Mouse (Mus musculus): ENCODE results near the gene Vmn1r205. TPM values are rescaled to one million over a fixed set of nuclear protein-coding genes. Genes with fewer than 3 reads are reported as not detected.
"Not testable (repeated sequence)": the region's sequence is repeated elsewhere in the genome, so short reads cannot be mapped to it uniquely, and the experiment has no call there.

The Vmn1r205 gene
- polyA plus RNA-seq (2017; shearing (Covaris generic)) = not detected

DNA sequence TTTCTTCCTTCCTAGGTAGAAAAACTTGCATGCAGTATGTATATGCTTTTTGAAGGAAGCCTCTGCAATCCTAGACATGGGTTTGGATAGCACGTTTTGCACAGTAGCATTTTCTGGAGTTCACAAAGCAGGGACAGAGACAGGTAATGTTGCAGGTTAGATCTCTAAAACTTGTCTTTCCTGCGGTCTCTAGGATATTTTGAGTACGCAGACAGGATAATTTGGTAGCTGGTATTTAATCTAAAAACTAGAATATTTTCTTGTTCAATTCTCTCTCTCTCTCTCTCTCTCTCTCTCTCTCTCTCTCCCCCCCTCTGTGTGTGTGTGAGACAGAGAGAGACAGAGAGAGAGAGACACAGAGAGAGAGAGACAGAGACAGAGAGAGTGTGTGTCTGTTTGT is at the start of gene Vmn1r205:
Vmn1r205 (minus strand) TSS at position 101 of the 400 bp plus-strand sequence.
- ATAC-seq = no peak

- ATAC-seq = not testable (repeated sequence)
These were observed 31.4 kb upstream of the Vmn1r205 start, which contains the start of gene Vmn1r206 for GRCm38 (mm10) chr13:22624151-22624550. Gene Vmn1r206 (minus strand): TSS chr13:22624251.

- not testable (repeated sequence) for ATAC-seq
These were observed 9.5 kb downstream of the Vmn1r205 start for GRCm38 (mm10) chr13:22583336-22583735.

- ATAC-seq = not testable (repeated sequence)
These were observed 17.9 kb downstream of the Vmn1r205 start for GRCm38 (mm10) chr13:22574911-22575310.

- not testable (repeated sequence) for ATAC-seq
These were observed 39.9 kb downstream of the Vmn1r205 start, which contains the start of gene Vmn1r204 for GRCm38 (mm10) chr13:22552898-22553297. Gene Vmn1r204 (plus strand): TSS chr13:22553198.

Other genes with a start within 250 kb of the Vmn1r205 start
- gene Vmn1r198, start 242.6 kb downstream of the Vmn1r205 start, polyA plus RNA-seq (2017; shearing (Covaris generic)) = under 1 TPM in 1 of 2 experiments, not detected in 1; 0.07 TPM
- not detected for gene Vmn1r199, start 213.2 kb downstream of the Vmn1r205 start, polyA plus RNA-seq (2017; shearing (Covaris generic))
- not detected for gene Vmn1r200, start 202.6 kb downstream of the Vmn1r205 start, polyA plus RNA-seq (2017; shearing (Covaris generic))
- not detected for gene Vmn1r201, start 121.1 kb downstream of the Vmn1r205 start, polyA plus RNA-seq (2017; shearing (Covaris generic))
- gene Vmn1r202, start 87.6 kb downstream of the Vmn1r205 start, polyA plus RNA-seq (2017; shearing (Covaris generic)) = under 1 TPM in 1 of 2 experiments, not detected in 1; 0.05 TPM
- under 1 TPM; 0.05 to 0.13 TPM for gene Vmn1r203, start 74.9 kb downstream of the Vmn1r205 start, polyA plus RNA-seq (2017; shearing (Covaris generic))
- not detected for gene Vmn1r204, start 39.8 kb downstream of the Vmn1r205 start, polyA plus RNA-seq (2017; shearing (Covaris generic))
- not detected for gene Vmn1r206, start 31.3 kb upstream of the Vmn1r205 start, polyA plus RNA-seq (2017; shearing (Covaris generic))
- gene Vmn1r207-ps, start 136.6 kb upstream of the Vmn1r205 start, polyA plus RNA-seq (2017; shearing (Covaris generic)) = not detected
- under 1 TPM in 1 of 2 experiments, not detected in 1; 0.11 TPM for gene Vmn1r208, start 184.4 kb upstream of the Vmn1r205 start, polyA plus RNA-seq (2017; shearing (Covaris generic))
- not detected for gene Vmn1r209, start 216.7 kb upstream of the Vmn1r205 start, polyA plus RNA-seq (2017; shearing (Covaris generic))
- gene Vmn1r210, start 238.3 kb upstream of the Vmn1r205 start, polyA plus RNA-seq (2017; shearing (Covaris generic)) = not detected

All from activated CD4-positive, CD25-positive, alpha-beta regulatory T cell, adult 4 months (primary cell).